Mouse (Mus musculus) forebrain, embryonic 13.5 days (tissue): ENCODE results near the gene Spryd3. TPM values are rescaled to one million over a fixed set of nuclear protein-coding genes. Genes with fewer than 3 reads are reported as not detected.

ENCODE experiments used
- ATAC-seq: fragments of 200-750 bp; cut with Nextera tagmentation; 2 replicates; pipeline ENCODE4 v1.8.0; 2017
- H3K27ac ChIP-seq: fragments of 300-500 bp; sonication (generic); 2 replicates; pipeline ENCODE4 v1.5.1; 2015; ENCODE audit warnings: inconsistent platforms, mild to moderate bottlenecking, moderate library complexity
- H3K27me3 ChIP-seq: fragments of 300-500 bp; sonication (generic); 2 replicates; pipeline ENCODE4 v1.6.1; 2015; ENCODE audit warnings: mild to moderate bottlenecking, inconsistent platforms
- H3K36me3 ChIP-seq: fragments of 300-500 bp; sonication (generic); 2 replicates; pipeline ENCODE4 v1.6.1; 2015; ENCODE audit warnings: mild to moderate bottlenecking, inconsistent platforms; ENCODE audit not compliant: poor library complexity, severe bottlenecking
- H3K4me1 ChIP-seq: fragments of 300-500 bp; sonication (generic); 2 replicates; pipeline ENCODE4 v1.6.1; 2015; ENCODE audit warnings: inconsistent platforms
- H3K4me2 ChIP-seq: fragments of 300-500 bp; sonication (generic); 2 replicates; pipeline ENCODE4 v1.6.1; 2015; ENCODE audit warnings: inconsistent platforms, mild to moderate bottlenecking, moderate library complexity
- H3K4me3 ChIP-seq: fragments of 300-500 bp; sonication (generic); 2 replicates; pipeline ENCODE4 v1.5.1; 2015; ENCODE audit warnings: mild to moderate bottlenecking, inconsistent platforms
- H3K9ac ChIP-seq: fragments of 300-500 bp; sonication (generic); 2 replicates; pipeline ENCODE4 v1.6.1; 2015; ENCODE audit warnings: mild to moderate bottlenecking, inconsistent platforms
- H3K9me3 ChIP-seq: fragments of 300-500 bp; sonication (generic); replicated peaks from 2 replicates; pipeline ENCODE4 v1.6.1; 2016; ENCODE audit warnings: inconsistent platforms
- WGBS: fragments of 180-500 bp; shearing (Covaris S2); methylation state at CpG from one replicate; pipeline ENCODE4 v1.1.7; 2015; 5-methylcytosine and 5-hydroxymethylcytosine counted together
- polyA plus RNA-seq: library from polyadenylated mRNA; unstranded; fragments of >200 nt; fragmentation: Nextera tagmentation; extraction: Ambion mirVana; gene quantifications from 2 replicates; pipeline ENCODE4 v1.2.1, GENCODE M21; 2015

The Spryd3 gene
- polyA plus RNA-seq, 1 experiment from 2014 or later: 21.7 TPM

- Histone ChIP-seq H3K4me2 (peak overlapping the region; percentile 55), H3K36me3 (no peaks in the 10 kb centered on the region), H3K4me1 (peaks cover 28% of the 10 kb centered on the region), H3K9ac (peak overlapping the region; percentile 95), H3K27ac (0 out of 2 replicates have a peak overlapping the region, but pooled peaks have one; percentile 94), H3K27me3 (peaks cover 14% of the 10 kb centered on the region; the same call in 1 of the 2 replicates), H3K4me3 (peak overlapping the region; percentile 94), H3K9me3 (no peaks in the 10 kb centered on the region)
- ATAC-seq: peak; percentile 48
- 15% methylated on average over 6 of the region's 6 CpGs for WGBS
Measured at GRCm38 (mm10) chr15:102072963-102073558, 63.0 kb downstream of the Spryd3 start.

GRCm38 (mm10) chr15:102070476-102071467, 65.3 kb downstream of the Spryd3 start:
- Histone ChIP-seq H3K9me3 (no peaks in the 10 kb centered on the region), H3K4me1 (peaks cover 22% of the 10 kb centered on the region), H3K4me2 (no peak overlapping the region), H3K36me3 (no peaks in the 10 kb centered on the region), H3K27ac (no peak overlapping the region), H3K27me3 (peaks cover 33% of the 10 kb centered on the region), H3K4me3 (no peak overlapping the region), H3K9ac (no peak overlapping the region)
- 74% methylated on average over 13 of the region's 13 CpGs for WGBS
- ATAC-seq: no peak

Other genes with a start within 250 kb of the Spryd3 start
- not detected in 2 replicates for gene Krt76, start 243.3 kb downstream of the Spryd3 start, polyA plus RNA-seq
- gene Krt4, start 211.5 kb downstream of the Spryd3 start, polyA plus RNA-seq: not detected in 2 replicates
- 0.10 and 0.33 TPM in 2 replicates for gene Krt79, start 195.9 kb downstream of the Spryd3 start, polyA plus RNA-seq
- not detected in 2 replicates for gene Krt78, start 181.9 kb downstream of the Spryd3 start, polyA plus RNA-seq
- gene Krt8, start 131.8 kb downstream of the Spryd3 start, polyA plus RNA-seq: 1.7 and 2.6 TPM in 2 replicates
- 2.4 and 6.3 TPM in 2 replicates for gene Krt18, start 108.1 kb downstream of the Spryd3 start, polyA plus RNA-seq
- gene Eif4b, start 62.5 kb downstream of the Spryd3 start, polyA plus RNA-seq: 90.5 and 102 TPM in 2 replicates
- 4.5 and 6.7 TPM in 2 replicates for gene Tns2, start 35.8 kb downstream of the Spryd3 start, polyA plus RNA-seq
- 0.37 and 0.40 TPM in 2 replicates for gene Igfbp6, start 8.1 kb upstream of the Spryd3 start, polyA plus RNA-seq
- 0.10 TPM in 1 of 2 replicates, not detected in the other for gene Soat2, start 14.3 kb upstream of the Spryd3 start, polyA plus RNA-seq
- 90.0 and 98.7 TPM in 2 replicates for gene Zfp740, start 67.0 kb upstream of the Spryd3 start, polyA plus RNA-seq
- 42.7 and 46.4 TPM in 2 replicates for gene Csad, start 68.5 kb upstream of the Spryd3 start, polyA plus RNA-seq
- gene Itgb7, start 95.7 kb upstream of the Spryd3 start, polyA plus RNA-seq: 0.32 and 0.48 TPM in 2 replicates
- 3.2 and 4.2 TPM in 2 replicates for gene Rarg, start 121.3 kb upstream of the Spryd3 start, polyA plus RNA-seq
- gene Gm9918, start 134.3 kb upstream of the Spryd3 start, polyA plus RNA-seq: 0.09 TPM in 1 of 2 replicates, not detected in the other
- gene Mfsd5, start 143.2 kb upstream of the Spryd3 start, polyA plus RNA-seq: 46.7 and 48.9 TPM in 2 replicates
- gene Espl1, start 160.0 kb upstream of the Spryd3 start, polyA plus RNA-seq: 19.7 and 27.3 TPM in 2 replicates
- 470 and 502 TPM in 2 replicates for gene Pfdn5, start 189.9 kb upstream of the Spryd3 start, polyA plus RNA-seq
- 116 and 126 TPM in 2 replicates for gene Myg1, start 195.5 kb upstream of the Spryd3 start, polyA plus RNA-seq
- gene Aaas, start 214.5 kb upstream of the Spryd3 start, polyA plus RNA-seq: 64.1 and 66.5 TPM in 2 replicates
- gene Sp7, start 230.9 kb upstream of the Spryd3 start, polyA plus RNA-seq: 0.15 and 0.18 TPM in 2 replicates